Mouse (Mus musculus) ES-Bruce4 (cell line): Measurements from ENCODE around the gene Kif16b.

Source experiments
- CTCF ChIP-seq: IDR thresholded peaks from one replicate; pipeline ENCODE4 v1.8.1; 2011; ENCODE audit warnings: low read depth, low read length
- POLR2A ChIP-seq: IDR thresholded peaks from one replicate; pipeline ENCODE4 v1.8.1; 2011; ENCODE audit warnings: low read length; ENCODE audit not compliant: insufficient read depth

- TF ChIP-seq CTCF (no peak), POLR2A (no peak)
Measured at GRCm38 (mm10) chr2:142882871-142883624, 18.3 kb downstream of the Kif16b start.
